Mouse (Mus musculus): ENCODE measurements around the gene Zmym5.
"Not testable (repeated sequence)": the region's sequence is repeated elsewhere in the genome, so short reads cannot be mapped to it uniquely, and the experiment has no call there.

The Zmym5 gene

GRCm38 (mm10) chr14:56776571-56777238 is 34.8 kb downstream of the Zmym5 start:
- no peak for DNase-seq (ENCODE audit: low read depth)

- no peak for DNase-seq (ENCODE audit: low read depth)
Observed at GRCm38 (mm10) chr14:56775416-56775815, 36.1 kb downstream of the Zmym5 start.

- DNase-seq (ENCODE audit: low read depth): not testable (repeated sequence)
Observed at GRCm38 (mm10) chr14:56766438-56766837, 45.1 kb downstream of the Zmym5 start.

- DNase-seq (ENCODE audit: low read depth): not testable (repeated sequence)
Observed at GRCm38 (mm10) chr14:56765117-56765516, 46.4 kb downstream of the Zmym5 start.

- no peak for DNase-seq (ENCODE audit: low read depth)
Observed at GRCm38 (mm10) chr14:56751282-56751681, 60.2 kb downstream of the Zmym5 start.
